Mouse (Mus musculus) stomach, postnatal 0 days (tissue): ENCODE measurements at regions not wholly inside any gene's neighbourhood (a gene's known extent, or its start where the extent isn't known, plus 50 kb on each side); places are given as distances from the start of the nearest gene placed in this dataset.

Source experiments
- ATAC-seq: fragments of 200-750 bp; cut with Nextera tagmentation; 2 replicates; pipeline ENCODE4 v1.8.0; 2017; ENCODE audit not compliant: low FRiP score, low TSS enrichment
- DNase-seq: peaks from one replicate; pipeline ENCODE4 v3.0.0-alpha.2; 2016; ENCODE audit warnings: low spot score
- H3K27ac ChIP-seq: fragments of 300-500 bp; sonication (generic); replicated peaks from 2 replicates; pipeline ENCODE4 v1.5.1; 2014; ENCODE audit warnings: mild to moderate bottlenecking, control low read depth
- H3K27me3 ChIP-seq: fragments of 300-500 bp; sonication (generic); 2 replicates; pipeline ENCODE4 v1.6.1; 2014; ENCODE audit warnings: low read length; ENCODE audit not compliant: control insufficient read depth, insufficient read depth
- H3K36me3 ChIP-seq: fragments of 300-500 bp; sonication (generic); 2 replicates; pipeline ENCODE4 v1.6.1; 2014; ENCODE audit warnings: low read length, mixed read lengths; ENCODE audit not compliant: control insufficient read depth, insufficient read depth
- H3K4me1 ChIP-seq: fragments of 300-500 bp; sonication (generic); replicated peaks from 2 replicates; pipeline ENCODE4 v1.6.1; 2014; ENCODE audit warnings: antibody characterized with exemption; ENCODE audit not compliant: control insufficient read depth, insufficient read depth
- H3K4me2 ChIP-seq: fragments of 300-500 bp; sonication (generic); replicated peaks from 2 replicates; pipeline ENCODE4 v1.6.1; 2014; ENCODE audit warnings: low read depth, mild to moderate bottlenecking, control low read depth, moderate library complexity
- H3K4me3 ChIP-seq: fragments of 300-500 bp; sonication (generic); 2 replicates; pipeline ENCODE4 v1.5.1; 2014; ENCODE audit warnings: low read depth, low read length, control low read depth
- H3K9ac ChIP-seq: fragments of 300-500 bp; sonication (generic); 2 replicates; pipeline ENCODE4 v1.6.1; 2014; ENCODE audit warnings: mild to moderate bottlenecking, low read length, control low read depth, mixed read lengths
- H3K9me3 ChIP-seq: fragments of 300-500 bp; sonication (generic); 2 replicates; pipeline ENCODE4 v1.6.1; 2016; ENCODE audit warnings: low read length; ENCODE audit not compliant: control insufficient read depth
- CTCF ChIP-seq: IDR thresholded peaks from 2 replicates; pipeline ENCODE4 v1.5.1; 2016; ENCODE audit warnings: antibody characterized with exemption, low read depth, mild to moderate bottlenecking, moderate library complexity
- EP300 ChIP-seq: optimal IDR thresholded peaks from 2 replicates; pipeline ENCODE3; 2016; ENCODE audit warnings: antibody characterized with exemption
- WGBS: fragments of 180-500 bp; shearing (Covaris S2); extraction: QIAGEN DNeasy Blood & Tissue Kit; methylation state at CpG from one replicate; pipeline ENCODE4 v1.1.7; 2014; 5-methylcytosine and 5-hydroxymethylcytosine counted together

DNA sequence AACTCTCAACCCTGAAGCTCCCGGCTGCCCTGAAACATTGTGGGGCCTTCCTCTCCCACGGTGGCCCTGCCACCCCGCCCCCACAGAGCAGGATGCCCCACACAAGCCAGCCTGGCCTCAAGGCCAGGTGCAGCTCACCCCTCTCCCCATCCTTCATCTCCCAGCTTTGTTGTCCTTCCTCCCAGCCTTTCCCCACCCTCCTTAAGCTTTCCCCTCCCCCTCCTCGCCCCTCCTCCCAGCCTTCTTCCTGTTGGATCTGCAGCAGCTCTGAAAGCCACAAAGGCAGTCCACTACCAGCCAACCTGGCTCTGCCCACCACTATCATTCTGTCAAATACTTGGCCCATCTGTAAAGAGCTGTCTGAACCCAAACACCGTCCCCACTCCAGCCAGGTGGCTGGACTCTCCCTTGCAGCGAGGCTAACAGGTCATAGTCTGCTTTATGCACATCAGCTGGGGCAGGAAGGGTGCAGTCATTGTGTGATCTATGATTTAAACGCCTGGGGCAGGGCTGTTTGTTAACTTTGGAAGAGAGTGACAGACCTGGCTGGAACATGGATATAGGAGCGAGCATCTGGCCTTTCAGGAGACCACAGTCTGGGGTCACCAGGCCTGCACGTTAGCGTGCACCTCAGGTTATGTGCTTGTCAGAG is 119.9 kb upstream of the Atp6ap2 start:
- no peak for ATAC-seq
- Histone ChIP-seq H3K36me3 (no peaks in the 10 kb centered on the region), H3K27ac (no peak overlapping the region), H3K4me1 (no peaks in the 10 kb centered on the region), H3K27me3 (no peaks in the 10 kb centered on the region), H3K4me3 (no peak overlapping the region), H3K9ac (no peak overlapping the region), H3K4me2 (no peak overlapping the region), H3K9me3 (no peaks in the 10 kb centered on the region)
- WGBS = 50% methylated on average over 9 of the region's 10 CpGs
- DNase-seq = peak; percentile 13
- no peak for TF ChIP-seq CTCF
- no peak for TF ChIP-seq EP300

DNA sequence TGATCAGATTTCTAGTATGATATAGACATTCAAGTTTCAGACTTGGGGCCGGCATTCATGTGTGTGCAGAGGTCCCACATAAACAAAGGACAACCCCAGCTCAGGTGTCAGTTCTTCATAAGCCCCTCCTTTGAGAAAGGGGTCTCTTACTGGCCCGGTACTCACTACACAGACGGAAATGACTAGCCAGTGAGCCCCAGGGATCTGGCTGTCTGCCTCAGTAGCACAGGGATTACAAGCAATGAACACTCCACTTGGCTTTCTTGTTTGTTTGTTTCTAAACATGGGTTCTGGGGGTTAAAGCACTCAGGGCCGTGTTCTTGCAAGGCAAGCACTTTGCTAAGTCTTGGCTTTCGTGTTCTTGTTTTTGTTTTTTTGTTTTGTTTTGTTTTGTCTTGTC is 115.3 kb upstream of the Atp6ap2 start:
- DNase-seq = no peak
- Histone ChIP-seq H3K4me2 (no peak overlapping the region), H3K9me3 (no peaks in the 10 kb centered on the region), H3K9ac (no peak overlapping the region), H3K4me1 (no peaks in the 10 kb centered on the region), H3K27ac (no peak overlapping the region), H3K4me3 (no peak overlapping the region), H3K27me3 (no peaks in the 10 kb centered on the region), H3K36me3 (no peaks in the 10 kb centered on the region)
- 72% methylated on average over 5 of the region's 5 CpGs for WGBS
- ATAC-seq = no peak
- TF ChIP-seq EP300 = no peak
- no peak for TF ChIP-seq CTCF

GRCm38 (mm10) chrX:12479207-12479606 is 108.4 kb upstream of the Atp6ap2 start:
- Histone ChIP-seq H3K36me3 (no peaks in the 10 kb centered on the region), H3K27ac (no peak overlapping the region), H3K27me3 (no peaks in the 10 kb centered on the region), H3K9ac (no peak overlapping the region), H3K4me1 (no peaks in the 10 kb centered on the region), H3K4me2 (no peak overlapping the region), H3K4me3 (no peak overlapping the region), H3K9me3 (no peaks in the 10 kb centered on the region)
- 62% methylated on average over 6 of the region's 6 CpGs for WGBS
- no peak for TF ChIP-seq EP300
- TF ChIP-seq CTCF = no peak
- DNase-seq (no peak), ATAC-seq (no peak)

- ATAC-seq (no peak), DNase-seq (no peak)
- Histone ChIP-seq H3K36me3 (no peaks in the 10 kb centered on the region), H3K4me1 (no peaks in the 10 kb centered on the region), H3K27ac (no peak overlapping the region), H3K27me3 (no peaks in the 10 kb centered on the region), H3K4me3 (no peak overlapping the region), H3K9me3 (no peaks in the 10 kb centered on the region), H3K9ac (no peak overlapping the region), H3K4me2 (no peak overlapping the region)
- TF ChIP-seq EP300 (no peak), CTCF (no peak)
- WGBS = 61% methylated on average over 7 of the region's 7 CpGs
Observed at GRCm38 (mm10) chrX:12490957-12491356, 96.6 kb upstream of the Atp6ap2 start.

DNA sequence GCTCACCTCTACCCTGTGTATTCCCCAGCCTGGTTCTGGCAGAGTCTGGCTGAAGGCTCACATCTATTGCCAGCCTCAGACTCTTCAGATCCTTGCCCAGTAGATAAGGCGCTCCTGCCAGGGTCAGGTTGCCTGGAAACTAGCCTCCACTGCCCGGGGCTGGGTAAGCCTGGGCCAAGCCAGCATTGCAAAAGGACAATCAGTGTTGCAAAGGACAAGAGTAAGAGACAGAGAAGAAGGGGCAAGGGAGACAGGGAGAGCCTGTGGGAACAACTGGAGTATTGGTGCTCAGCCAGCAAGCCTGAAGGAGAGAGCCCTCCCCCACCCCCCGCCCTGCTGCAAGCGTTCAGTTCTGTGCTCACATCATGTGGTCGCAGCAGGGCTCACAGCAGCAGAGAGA is 94.4 kb upstream of the Atp6ap2 start:
- TF ChIP-seq EP300 (no peak), CTCF (no peak)
- Histone ChIP-seq H3K9ac (no peak overlapping the region), H3K4me2 (no peak overlapping the region), H3K27me3 (no peaks in the 10 kb centered on the region), H3K36me3 (no peaks in the 10 kb centered on the region), H3K4me3 (no peak overlapping the region), H3K4me1 (no peaks in the 10 kb centered on the region), H3K27ac (no peak overlapping the region), H3K9me3 (no peaks in the 10 kb centered on the region)
- DNase-seq (no peak), ATAC-seq (no peak)
- 52% methylated on average over 5 of the region's 5 CpGs for WGBS

DNA sequence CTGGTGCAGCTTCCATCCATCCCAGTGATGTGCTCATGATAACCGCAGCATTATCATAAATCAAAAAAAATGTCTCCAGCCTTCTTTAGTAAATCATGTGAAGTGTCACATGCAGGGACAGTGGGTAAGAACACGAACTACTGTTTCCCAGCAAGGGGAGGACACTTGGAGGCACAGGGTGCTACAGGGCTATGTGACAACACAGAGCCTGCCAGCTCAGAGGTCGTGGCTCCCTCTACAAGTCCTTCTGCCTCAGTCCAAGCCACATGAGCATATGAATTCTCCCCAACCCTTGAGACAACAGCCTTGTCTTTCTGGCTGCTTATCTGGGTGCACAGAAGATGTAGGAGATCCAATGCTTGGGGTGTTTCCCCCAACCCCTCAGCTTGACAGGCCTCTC is 93.7 kb upstream of the Atp6ap2 start:
- no peak for DNase-seq
- no peaks in the 10 kb centered on the region for H3K9me3 ChIP-seq

More for the DNA sequence above, 93.7 kb upstream of the Atp6ap2 start:
- Histone ChIP-seq H3K4me3 (no peak overlapping the region), H3K9ac (no peak overlapping the region), H3K4me2 (no peak overlapping the region), H3K36me3 (no peaks in the 10 kb centered on the region), H3K27ac (no peak overlapping the region), H3K4me1 (no peaks in the 10 kb centered on the region), H3K27me3 (no peaks in the 10 kb centered on the region)
- ATAC-seq = no peak
- TF ChIP-seq EP300 (no peak), CTCF (no peak)
- WGBS = 75% methylated on average over 3 of the region's 3 CpGs
